In the genomic region with DNA sequence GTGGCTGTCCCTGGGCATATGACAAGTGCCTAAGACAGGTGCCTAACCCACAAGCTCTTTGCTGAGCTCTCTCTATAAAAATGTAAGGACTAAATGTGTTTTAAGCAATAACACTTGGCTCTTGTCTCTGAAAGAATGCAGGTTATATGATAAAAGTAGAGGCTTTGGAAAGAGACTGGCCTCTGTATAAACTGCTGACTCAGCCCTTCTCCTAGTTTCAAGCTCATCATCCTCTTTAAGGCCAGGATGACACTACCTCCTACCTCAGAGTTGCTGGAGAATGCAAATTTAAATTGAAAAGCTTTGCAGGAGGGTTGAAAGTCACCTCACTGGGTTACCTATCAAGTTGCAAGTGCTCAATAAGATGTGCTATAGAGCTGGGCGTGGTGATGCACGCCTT, we compare ENCODE assay signal across 23 mouse cellular contexts. TPM values are rescaled to one million over a fixed set of nuclear protein-coding genes. Genes with fewer than 3 reads are reported as not detected.
A peak's percentile ranks its signal among the peaks of the same experiment; 100 is the strongest.
DNase-seq lines count a peak whose midpoint lies in the region; ATAC-seq and TF ChIP-seq lines count a peak whose summit lies in the region.
"Had no signal": no experiment of that assay in that cellular context is flagged by ENCODE, and none has a peak within 500 bp of the region (broad histone marks: within the 10 kb centered on the region; RNA-seq: fewer than 3 reads in every experiment).

No protein-coding gene starts in this region.

- 95% methylated on average over 2 of the region's 2 CpGs for whole genome bisulfite sequencing in heart, embryonic 13.5 days
- 92% methylated on average over 2 of the region's 2 CpGs for WGBS in heart, embryonic 16.5 days
- 100% methylated on average over 2 of the region's 2 CpGs for WGBS in hindbrain, embryonic 14.5 days

- H3K36me3 ChIP-seq in heart, embryonic 13.5 days: peaks cover 34% of the 10 kb centered on the region
- H3K36me3 ChIP-seq in heart, embryonic 16.5 days (ENCODE audit: control insufficient read depth, insufficient read depth): peaks cover 4% of the 10 kb centered on the region; the same call in 1 of the 2 replicates
- H3K36me3 ChIP-seq in ES-E14 (ENCODE audit: control insufficient read depth, insufficient read depth, low read length, poor library complexity, severe bottlenecking): peaks cover 18% of the 10 kb centered on the region
- peaks cover 8% of the 10 kb centered on the region; the same call in 1 of the 2 replicates for H3K36me3 ChIP-seq in hindbrain, embryonic 14.5 days (replicated peaks; ENCODE audit: control insufficient read depth, insufficient read depth)

- DNase-seq in heart, postnatal 14 days: no peak
- DNase-seq in heart, postnatal 25 days (ENCODE audit: low spot score): no peak
- DNase-seq in ES-E14 (ENCODE audit: low read depth, low spot score): no peak
- no peak for DNase-seq in hindbrain, embryonic 14.5 days (ENCODE audit: low spot score)
- DNase-seq: adrenal gland, postnatal 10 days; adrenal gland, postnatal 36 days; B cell, adult 2 months; cerebellum, adult 18-20 months; cerebellum, adult 9-10 months; cerebellum, postnatal 14 days; gastrocnemius, postnatal 10 days; gastrocnemius, postnatal 36 days; heart, postnatal 4 days; kidney, adult 2 months had no signal

- ATAC-seq in heart, embryonic 13.5 days (ENCODE audit: extremely low read depth, insufficient number of reproducible peaks, low FRiP score, low TSS enrichment): no peak
- ATAC-seq in heart, embryonic 16.5 days (replicated peaks; ENCODE audit: extremely low read depth, insufficient read depth, low FRiP score): no peak
- no peak for ATAC-seq in hindbrain, embryonic 14.5 days (ENCODE audit: low FRiP score)
- ATAC-seq: forebrain, embryonic 13.5 days; forebrain, embryonic 16.5 days; intestine, postnatal 0 days; Patski had no signal

- no peak overlapping the region for H3K9ac ChIP-seq in heart, embryonic 13.5 days
- H3K9ac ChIP-seq in heart, embryonic 16.5 days (ENCODE audit: low read length): peak overlapping the region; percentile 58
- no peak overlapping the region for H3K9ac ChIP-seq in ES-E14 (ENCODE audit: insufficient read depth, low read depth, low read length, poor library complexity, severe bottlenecking)
- no peak overlapping the region for H3K9ac ChIP-seq in hindbrain, embryonic 14.5 days
- H3K9ac ChIP-seq: forebrain, embryonic 13.5 days; hindbrain, embryonic 15.5 days had no signal

- peak overlapping the region; percentile 33; the same call in 1 of the 2 replicates for H3K27ac ChIP-seq in heart, embryonic 13.5 days (replicated peaks)
- H3K27ac ChIP-seq in heart, embryonic 16.5 days (ENCODE audit: low read length): peak overlapping the region; percentile 83
- H3K27ac ChIP-seq in ES-E14 (ENCODE audit: insufficient read depth, low read depth, low read length, poor library complexity, severe bottlenecking): no peak overlapping the region
- no peak overlapping the region for H3K27ac ChIP-seq in hindbrain, embryonic 14.5 days
- H3K27ac ChIP-seq: forebrain, embryonic 10.5 days; forebrain, embryonic 13.5 days; heart, embryonic 10.5 days; hindbrain, embryonic 15.5 days had no signal

- H3K4me2 ChIP-seq in heart, embryonic 13.5 days: no peak overlapping the region
- peak overlapping the region; percentile 47 for H3K4me2 ChIP-seq in heart, embryonic 16.5 days (ENCODE audit: low read depth, low read length)
- H3K4me2 ChIP-seq in hindbrain, embryonic 14.5 days (replicated peaks): no peak overlapping the region
- H3K4me2 ChIP-seq: forebrain, embryonic 13.5 days; hindbrain, embryonic 15.5 days had no signal

- no peaks in the 10 kb centered on the region for H3K27me3 ChIP-seq in heart, embryonic 13.5 days (replicated peaks)
- H3K27me3 ChIP-seq in heart, embryonic 16.5 days (ENCODE audit: control insufficient read depth, insufficient read depth, low read length): no peaks in the 10 kb centered on the region
- no peaks in the 10 kb centered on the region for H3K27me3 ChIP-seq in hindbrain, embryonic 14.5 days (ENCODE audit: control insufficient read depth, insufficient read depth, low read length)
- H3K27me3 ChIP-seq: forebrain, embryonic 13.5 days; hindbrain, embryonic 15.5 days; Patski had no signal

- intact Hi-C loops in heart, postnatal 14 days (cut with DNase I): no loop called here
- intact Hi-C loops in heart, postnatal 25 days (cut with DNase I): no loop called here

- no peaks in the 10 kb centered on the region for H3K9me3 ChIP-seq in heart, embryonic 13.5 days
- no peaks in the 10 kb centered on the region for H3K9me3 ChIP-seq in heart, embryonic 16.5 days (replicated peaks; ENCODE audit: control insufficient read depth, low read length)
- H3K9me3 ChIP-seq in ES-E14 (ENCODE audit: control insufficient read depth, insufficient read depth, low read depth, low read length): no peaks in the 10 kb centered on the region
- no peaks in the 10 kb centered on the region for H3K9me3 ChIP-seq in hindbrain, embryonic 14.5 days (ENCODE audit: control insufficient read depth, low read length)
- H3K9me3 ChIP-seq: forebrain, embryonic 10.5 days; forebrain, embryonic 13.5 days; heart, embryonic 10.5 days; hindbrain, embryonic 15.5 days had no signal

- peaks cover 62% of the 10 kb centered on the region for H3K4me1 ChIP-seq in heart, embryonic 13.5 days
- peaks cover 59% of the 10 kb centered on the region for H3K4me1 ChIP-seq in heart, embryonic 16.5 days (ENCODE audit: control insufficient read depth, insufficient read depth, low read length)
- peaks cover 0 to 8% of the 10 kb centered on the region in 2 experiments; a peak in 1 of 4 replicates for H3K4me1 ChIP-seq in ES-E14 (ENCODE audit: control insufficient read depth in 2 of 2, insufficient read depth in 2 of 2, low read length in 2 of 2, poor library complexity in 1 of 2)
- no peaks in the 10 kb centered on the region for H3K4me1 ChIP-seq in hindbrain, embryonic 14.5 days (replicated peaks; ENCODE audit: control insufficient read depth, insufficient read depth, low read length)
- H3K4me1 ChIP-seq: forebrain, embryonic 10.5 days; forebrain, embryonic 13.5 days had no signal

- H3K4me3 ChIP-seq in heart, embryonic 13.5 days: no peak overlapping the region
- H3K4me3 ChIP-seq in heart, embryonic 16.5 days (ENCODE audit: low read length): no peak overlapping the region
- H3K4me3 ChIP-seq in ES-E14 (ENCODE audit: insufficient read depth in 1 of 2, low read depth in 1 of 2, low read length in 2 of 2, poor library complexity in 1 of 2, severe bottlenecking in 1 of 2): no peak overlapping the region
- no peak overlapping the region for H3K4me3 ChIP-seq in hindbrain, embryonic 14.5 days (replicated peaks; ENCODE audit: low read length)
- H3K4me3 ChIP-seq: forebrain, embryonic 10.5 days; forebrain, embryonic 13.5 days; heart, embryonic 10.5 days; hindbrain, embryonic 15.5 days had no signal

- in situ Hi-C loops in ES-E14 (cut with MboI; ENCODE audit: low sequenced_read_pairs in 2 of 2, unreplicated experiment in 2 of 2): no loop called here

TF ChIP-seq in ES-E14, 5 proteins besides CTCF, POLR2A, EP300 and RAD21:
- TF ChIP-seq ZNF384 (IDR thresholded peaks at IDR 0.05; ENCODE audit: low read depth, low read length) (no peak), MAFK (IDR thresholded peaks at IDR 0.05; ENCODE audit: insufficient read depth, low read depth, low read length) (peak; percentile 98)

RNA-seq across cellular contexts. Expression of gene Stk35, which starts 23.0 kb away (rescaled TPM):
- 6.1 and 6.2 TPM in 2 replicates for polyA plus RNA-seq in heart, embryonic 13.5 days (2015; fragmentation: Nextera tagmentation; extraction: Ambion mirVana)
- total RNA-seq in heart, postnatal 14 days (2021): 10 to 100 TPM; 13.9 to 14.3 TPM
- polyA plus RNA-seq in heart, embryonic 16.5 days (2015; fragmentation: Nextera tagmentation; extraction: Ambion mirVana): 6.9 and 7.4 TPM in 2 replicates
- 10 to 100 TPM; 11.9 to 19.5 TPM for total RNA-seq in heart, postnatal 25 days (2021)
- total RNA-seq in ES-E14 (2012; rRNA removed): 22.1 TPM in 2 replicates
- 10.3 and 12.1 TPM in 2 replicates for polyA plus RNA-seq in hindbrain, embryonic 14.5 days (2014; fragmentation: Nextera tagmentation; extraction: Ambion mirVana)

Comparison
In these comparisons a context has a peak if more than half of its experiments do, and no peak if none do; other contexts are left out.
1. H3K27ac ChIP-seq: peak in heart, embryonic 13.5 days (single experiment) and heart, embryonic 16.5 days (single experiment); none in ES-E14 (single experiment) and hindbrain, embryonic 14.5 days (single experiment).